Mouse (Mus musculus): ENCODE data around the gene Chaf1a. TPM values are rescaled to one million over a fixed set of nuclear protein-coding genes. Genes with fewer than 3 reads are reported as not detected.
A peak's percentile ranks its signal among the peaks of the same experiment; 100 is the strongest.

Gene Chaf1a
- 17.0 and 33.8 TPM in 2 replicates for polyA plus RNA-seq (2012; ENCODE audit: insufficient read depth, low replicate concordance)

DNA sequence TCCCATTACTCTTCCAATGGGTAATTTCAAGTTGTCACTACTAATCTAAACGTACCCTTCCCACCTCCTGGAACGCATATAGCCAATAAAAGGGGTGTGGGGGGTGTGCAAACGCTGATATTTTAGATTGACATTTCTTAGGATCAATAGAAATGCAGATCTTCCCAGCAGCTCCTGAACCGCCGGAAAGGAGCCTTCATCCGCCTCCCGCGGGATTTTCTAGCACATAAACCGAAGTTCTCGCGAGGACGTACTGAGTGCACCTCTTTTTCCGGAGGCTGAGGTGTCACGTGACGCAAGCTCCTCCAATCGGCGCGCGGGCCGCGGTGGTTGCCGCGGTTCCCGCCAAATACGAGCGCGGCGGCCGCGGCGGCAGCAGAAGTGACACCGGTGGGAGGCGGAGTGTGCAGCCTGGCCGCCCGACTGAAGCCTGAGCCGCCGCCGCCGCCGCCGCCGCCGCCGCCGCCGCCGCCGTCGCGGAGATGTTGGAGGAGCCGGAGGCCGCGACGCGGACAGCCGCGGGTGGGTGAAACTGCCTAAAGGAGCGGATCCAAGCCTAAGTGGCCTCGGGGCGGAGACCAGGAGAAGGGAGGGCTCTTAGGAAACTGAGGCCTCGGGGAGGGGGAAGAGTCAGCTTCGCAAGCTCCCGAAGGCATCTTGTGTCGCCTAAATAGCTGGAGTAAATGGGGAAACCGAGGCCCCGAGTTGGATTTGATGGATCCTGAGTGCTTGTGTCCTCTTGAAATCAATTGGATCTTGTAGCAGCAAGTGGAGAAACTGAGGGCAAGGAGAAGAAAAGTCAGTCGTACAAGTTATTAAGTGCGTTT lies at the start of gene Chaf1a:
Gene Chaf1a (plus strand): TSS at position 410 of the 827 bp plus-strand sequence.
- Histone ChIP-seq H3K4me1 (peaks cover 49% of the 10 kb centered on the region), H3K27me3 (replicated peaks) (no peaks in the 10 kb centered on the region), H3K36me3 (replicated peaks; ENCODE audit: low read length) (peaks cover 26% of the 10 kb centered on the region), H3K4me3 (replicated peaks) (peak within 1 kb of the TSS; percentile 94), H3K9me3 (no peaks in the 10 kb centered on the region)
- TF ChIP-seq GATA1 (IDR thresholded peaks at IDR 0.05; ENCODE audit: borderline replicate concordance, low read length) (no peak), FLI1 (IDR thresholded peaks at IDR 0.05; ENCODE audit: low read length) (no peak)

DNA sequence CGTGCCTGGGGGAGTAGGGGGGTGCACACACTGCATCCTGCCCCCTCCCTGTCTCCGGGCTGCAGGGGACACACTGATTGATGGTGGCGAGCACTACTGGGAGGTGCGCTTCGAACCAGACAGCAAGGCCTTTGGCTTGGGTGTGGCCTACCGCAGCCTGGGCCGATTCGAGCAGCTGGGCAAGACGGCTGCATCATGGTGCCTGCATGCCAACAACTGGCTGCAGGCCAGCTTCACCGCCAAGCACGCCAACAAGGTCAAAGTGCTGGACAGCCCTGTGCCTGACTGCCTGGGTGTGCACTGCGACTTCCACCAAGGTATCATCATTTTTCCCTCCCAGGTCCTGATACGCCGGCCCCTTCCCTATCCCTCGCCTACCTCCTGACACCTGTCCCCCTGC lies 44.2 kb upstream of the Chaf1a start:
- TF ChIP-seq GATA1 (IDR thresholded peaks at IDR 0.05; ENCODE audit: borderline replicate concordance, low read length), result no peak
- TF ChIP-seq FLI1 (IDR thresholded peaks at IDR 0.05; ENCODE audit: low read length), result no peak
- H3K9me3 ChIP-seq, result peaks cover 28% of the 10 kb centered on the region
- peaks cover 10% of the 10 kb centered on the region for H3K4me1 ChIP-seq
- peaks cover 61% of the 10 kb centered on the region for H3K27me3 ChIP-seq (replicated peaks)
- no peaks in the 10 kb centered on the region for H3K36me3 ChIP-seq (replicated peaks; ENCODE audit: low read length)
- H3K4me3 ChIP-seq (replicated peaks), result peak overlapping the region; percentile 56

DNA sequence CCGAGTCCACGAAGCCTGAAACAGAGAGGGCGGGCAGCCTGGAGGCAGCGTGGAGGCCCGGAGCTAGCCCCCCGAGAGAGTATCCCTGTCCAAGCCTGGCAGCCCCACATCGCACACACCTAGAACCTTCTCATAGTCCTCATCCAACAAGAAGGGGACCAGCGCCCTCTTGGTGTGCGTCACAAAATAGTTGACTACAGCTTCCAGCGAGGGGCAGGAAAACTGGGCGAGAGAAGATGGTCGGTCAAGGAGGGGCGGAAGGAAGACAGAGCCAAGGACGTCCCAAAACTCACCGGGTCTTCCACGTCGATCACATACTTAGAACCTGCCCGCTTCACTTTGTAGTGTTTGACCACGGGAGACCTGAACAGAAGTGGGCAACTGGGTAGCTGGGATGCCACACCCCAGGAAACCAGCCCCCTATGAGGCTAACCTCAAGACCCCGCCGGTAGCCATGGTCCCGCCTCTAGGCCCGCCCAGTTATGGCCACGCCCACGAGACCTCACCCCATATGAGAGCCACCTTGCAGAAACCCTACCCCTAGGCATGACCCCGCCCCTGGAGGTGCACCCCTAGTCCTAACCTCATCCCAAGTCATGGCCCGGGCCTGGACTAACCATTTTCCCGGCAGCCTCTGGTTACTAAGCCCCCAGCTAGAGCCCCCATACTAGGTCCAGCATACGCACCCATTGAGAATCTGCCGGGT lies 40.3 kb upstream of the Chaf1a start:
- TF ChIP-seq GATA1 (IDR thresholded peaks at IDR 0.05; ENCODE audit: borderline replicate concordance, low read length) (no peak), FLI1 (IDR thresholded peaks at IDR 0.05; ENCODE audit: low read length) (no peak)
- peaks cover 16% of the 10 kb centered on the region for H3K4me1 ChIP-seq
- H3K9me3 ChIP-seq, result peaks cover 37% of the 10 kb centered on the region
- H3K4me3 ChIP-seq (replicated peaks), result peak overlapping the region; percentile 38
- H3K27me3 ChIP-seq (replicated peaks), result peaks cover 56% of the 10 kb centered on the region
- H3K36me3 ChIP-seq (replicated peaks; ENCODE audit: low read length), result no peaks in the 10 kb centered on the region

DNA sequence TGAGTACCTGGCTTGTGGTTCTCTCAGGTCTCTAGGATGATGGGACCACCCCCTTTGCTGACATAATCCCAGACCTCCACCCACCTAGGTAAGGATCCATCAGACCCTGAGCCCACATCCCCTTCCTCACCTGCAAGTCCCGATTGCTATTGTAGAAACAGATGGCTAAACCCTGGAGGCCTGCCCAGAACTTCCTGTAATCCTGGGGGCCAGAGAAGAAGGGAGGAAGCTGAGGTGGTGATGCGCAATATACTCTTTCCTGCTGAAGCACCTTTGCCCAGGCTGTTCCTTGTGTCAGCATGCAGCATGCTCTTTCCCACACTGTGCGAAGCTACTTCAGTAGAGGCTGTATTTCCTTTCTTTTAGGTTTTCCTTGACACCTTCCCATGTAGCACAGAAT lies 37.2 kb upstream of the Chaf1a start:
- no peak overlapping the region for H3K4me3 ChIP-seq (replicated peaks)
- TF ChIP-seq FLI1 (IDR thresholded peaks at IDR 0.05; ENCODE audit: low read length) (no peak), GATA1 (IDR thresholded peaks at IDR 0.05; ENCODE audit: borderline replicate concordance, low read length) (no peak)
- H3K9me3 ChIP-seq, result peaks cover 24% of the 10 kb centered on the region
- peaks cover 29% of the 10 kb centered on the region for H3K4me1 ChIP-seq
- H3K36me3 ChIP-seq (replicated peaks; ENCODE audit: low read length), result no peaks in the 10 kb centered on the region
- H3K27me3 ChIP-seq (replicated peaks), result peaks cover 42% of the 10 kb centered on the region

DNA sequence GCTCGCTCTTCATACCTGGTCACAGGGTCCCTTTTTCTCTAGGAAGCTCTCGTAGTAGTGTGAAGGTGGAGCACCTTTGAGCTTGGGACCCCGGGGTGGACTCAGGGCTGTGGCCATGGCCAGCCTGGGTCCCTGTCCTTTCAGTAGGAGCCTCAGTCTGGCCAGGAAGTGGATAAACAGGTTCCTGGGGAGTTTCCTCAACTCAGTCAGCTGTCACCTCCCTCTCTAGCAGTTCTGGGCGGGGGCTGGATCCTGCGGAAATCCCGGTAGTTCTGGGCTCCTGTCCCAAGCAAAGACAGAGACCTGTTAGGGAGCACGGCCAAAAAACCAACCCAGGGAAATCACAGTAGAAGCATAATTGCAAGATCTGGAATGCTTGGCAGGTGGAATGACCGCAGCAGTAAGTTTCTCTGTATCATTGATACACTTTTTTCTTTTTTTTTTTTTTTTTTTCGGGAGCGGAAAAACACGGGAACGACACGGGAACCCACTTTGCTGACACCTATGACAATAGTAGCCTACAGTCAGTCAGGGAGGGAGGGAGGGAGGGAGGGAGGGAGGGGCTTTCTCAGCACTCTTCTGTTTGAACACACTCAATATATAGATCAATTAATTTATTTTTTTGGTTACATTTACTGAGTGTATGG lies 34.7 kb upstream of the Chaf1a start, which contains the start of the genes Stap2 and Mpnd:
Gene Stap2 (minus strand): TSS at position 170 of the 647 bp plus-strand sequence.
Gene Mpnd (plus strand): TSS at position 297 of the 647 bp plus-strand sequence.
- Histone ChIP-seq H3K4me3 (replicated peaks) (no peak within 1 kb of the TSS), H3K9me3 (peaks cover 14% of the 10 kb centered on the region), H3K36me3 (replicated peaks; ENCODE audit: low read length) (no peaks in the 10 kb centered on the region), H3K4me1 (peaks cover 45% of the 10 kb centered on the region), H3K27me3 (replicated peaks) (peaks cover 33% of the 10 kb centered on the region)
- TF ChIP-seq GATA1 (IDR thresholded peaks at IDR 0.05; ENCODE audit: borderline replicate concordance, low read length) (no peak), FLI1 (IDR thresholded peaks at IDR 0.05; ENCODE audit: low read length) (no peak)

DNA sequence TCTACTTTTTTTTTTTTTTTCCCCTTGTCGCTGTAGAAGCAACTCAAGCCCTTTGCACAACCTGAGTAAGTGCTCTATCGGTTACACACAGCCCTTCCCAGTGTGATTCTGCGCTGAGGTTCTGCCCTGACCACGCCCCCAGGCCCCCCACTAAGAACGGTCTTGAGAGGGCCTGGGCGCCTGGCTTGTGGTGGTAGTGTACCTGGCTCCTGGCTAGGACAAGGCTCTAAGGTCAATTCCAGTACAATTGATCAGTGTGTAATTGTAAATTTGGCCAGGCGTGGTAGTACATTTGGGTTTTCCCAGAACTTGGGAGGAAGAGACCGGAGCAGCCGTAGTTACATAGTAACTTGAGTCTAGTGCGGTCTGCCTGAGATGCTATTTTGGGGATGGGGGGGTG lies 33.3 kb upstream of the Chaf1a start:
- Histone ChIP-seq H3K4me3 (replicated peaks) (no peak overlapping the region), H3K36me3 (replicated peaks; ENCODE audit: low read length) (peaks cover 8% of the 10 kb centered on the region), H3K27me3 (replicated peaks) (peaks cover 37% of the 10 kb centered on the region), H3K4me1 (peaks cover 59% of the 10 kb centered on the region), H3K9me3 (no peaks in the 10 kb centered on the region)
- TF ChIP-seq GATA1 (IDR thresholded peaks at IDR 0.05; ENCODE audit: borderline replicate concordance, low read length) (no peak), FLI1 (IDR thresholded peaks at IDR 0.05; ENCODE audit: low read length) (no peak)

DNA sequence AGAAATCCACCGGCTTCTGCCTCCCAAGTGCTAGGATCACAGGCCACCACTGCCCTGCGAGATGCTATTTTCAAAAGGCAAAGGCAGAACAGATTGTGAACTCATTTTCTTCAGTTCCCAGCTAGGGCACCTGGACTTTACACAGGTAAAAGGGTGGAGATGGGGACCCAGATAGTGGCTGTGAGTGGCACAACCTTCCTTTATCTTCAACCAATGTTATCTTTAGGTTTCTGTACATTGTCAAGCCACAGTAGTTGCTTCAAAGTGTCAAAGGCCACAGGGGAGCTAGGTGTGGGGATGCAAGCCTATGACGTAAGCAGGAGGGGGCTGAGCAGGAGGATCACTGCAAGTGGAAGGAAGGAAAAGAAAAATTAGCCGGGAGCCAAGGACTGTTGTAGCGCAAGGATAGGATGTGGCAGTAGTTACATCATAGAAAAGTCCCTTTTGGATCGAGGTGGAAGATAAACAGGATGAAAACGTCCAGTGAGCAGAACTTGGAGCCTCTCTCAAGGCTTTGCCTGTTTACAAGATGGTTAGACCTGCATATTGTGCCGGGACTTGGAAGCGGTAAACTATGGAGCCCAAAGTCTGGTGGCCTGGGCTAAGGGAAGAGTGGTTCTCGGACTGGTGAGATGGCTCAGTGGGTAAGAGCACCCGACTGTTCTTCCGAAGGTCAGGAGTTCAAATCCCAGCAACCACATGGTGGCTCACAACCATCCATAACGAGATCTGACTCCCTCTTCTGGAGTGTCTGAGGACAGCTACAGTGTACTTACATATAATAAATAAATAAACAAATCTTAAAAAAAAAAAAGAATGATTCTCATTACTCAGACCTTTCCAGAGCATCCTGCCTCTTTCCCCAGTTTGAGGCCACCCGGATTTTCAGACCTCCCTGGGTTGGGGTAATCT lies 32.5 kb upstream of the Chaf1a start:
- Histone ChIP-seq H3K9me3 (no peaks in the 10 kb centered on the region), H3K27me3 (replicated peaks) (peaks cover 41% of the 10 kb centered on the region), H3K36me3 (replicated peaks; ENCODE audit: low read length) (peaks cover 13% of the 10 kb centered on the region), H3K4me1 (peaks cover 64% of the 10 kb centered on the region), H3K4me3 (replicated peaks) (peak overlapping the region; percentile 93)
- no peak for TF ChIP-seq FLI1 (IDR thresholded peaks at IDR 0.05; ENCODE audit: low read length)
- no peak for TF ChIP-seq GATA1 (IDR thresholded peaks at IDR 0.05; ENCODE audit: borderline replicate concordance, low read length)

DNA sequence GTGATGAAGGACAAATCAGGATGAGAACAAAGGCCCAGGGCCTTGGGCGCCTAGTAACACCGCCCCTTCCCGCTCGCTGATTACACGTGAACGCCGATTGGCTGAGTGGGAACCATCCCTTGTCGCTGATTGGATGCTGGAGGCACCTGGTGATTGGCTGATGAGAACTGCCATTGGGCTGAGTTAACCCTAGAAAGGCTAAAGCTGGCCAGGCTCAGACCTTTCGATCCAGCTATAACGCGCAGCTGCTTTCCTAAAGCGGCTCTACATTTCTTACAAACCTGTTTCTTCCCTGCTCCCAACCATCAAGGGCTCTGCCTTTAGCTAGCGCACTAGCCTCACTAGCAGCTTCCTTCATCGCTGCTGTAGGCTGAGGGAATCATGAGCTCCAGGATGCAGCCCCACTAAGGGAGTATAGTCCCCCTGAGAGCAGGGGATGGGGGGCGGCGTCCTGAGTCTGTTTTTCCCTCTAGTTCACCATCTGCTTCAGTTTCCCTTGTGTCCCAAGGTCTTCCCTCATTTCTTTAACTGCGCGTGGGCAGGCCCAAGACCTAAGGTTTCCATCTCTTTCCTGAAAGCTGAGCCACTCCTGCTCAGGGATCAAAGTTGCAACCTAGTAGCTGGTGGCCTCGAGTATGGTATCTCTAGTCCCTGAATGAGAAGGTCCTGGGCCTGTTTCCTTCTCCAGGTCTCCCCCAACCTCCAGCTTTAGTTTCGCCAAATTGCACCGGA lies 31.7 kb upstream of the Chaf1a start:
- H3K4me3 ChIP-seq (replicated peaks), result peak overlapping the region; percentile 93
- H3K4me1 ChIP-seq, result peaks cover 58% of the 10 kb centered on the region
- H3K36me3 ChIP-seq (replicated peaks; ENCODE audit: low read length), result peaks cover 17% of the 10 kb centered on the region
- TF ChIP-seq FLI1 (IDR thresholded peaks at IDR 0.05; ENCODE audit: low read length), result no peak
- no peak for TF ChIP-seq GATA1 (IDR thresholded peaks at IDR 0.05; ENCODE audit: borderline replicate concordance, low read length)
- no peaks in the 10 kb centered on the region for H3K9me3 ChIP-seq
- peaks cover 33% of the 10 kb centered on the region for H3K27me3 ChIP-seq (replicated peaks)
